Mouse (Mus musculus): ENCODE results near the gene Rbbp6. TPM values are rescaled to one million over a fixed set of nuclear protein-coding genes. Genes with fewer than 3 reads are reported as not detected.
A peak's percentile ranks its signal among the peaks of the same experiment; 100 is the strongest.

The Rbbp6 gene
- polyA plus RNA-seq, 1 experiment from 2014 or later: 40.0 TPM

- no peak overlapping the region for H3K4me3 ChIP-seq (ENCODE audit: low read length)
- no peaks in the 10 kb centered on the region for H3K4me1 ChIP-seq (ENCODE audit: control insufficient read depth, insufficient read depth, low read length)
- no peak overlapping the region for H3K27ac ChIP-seq (ENCODE audit: low read depth, low read length)
- H3K9ac ChIP-seq (ENCODE audit: low read depth, low read length): no peak overlapping the region
- ATAC-seq (ENCODE audit: low FRiP score, low TSS enrichment): no peak
- no peaks in the 10 kb centered on the region for H3K27me3 ChIP-seq (ENCODE audit: control insufficient read depth, insufficient read depth, low read length)
- no peaks in the 10 kb centered on the region for H3K9me3 ChIP-seq (ENCODE audit: control insufficient read depth, low read length)
- no peaks in the 10 kb centered on the region for H3K36me3 ChIP-seq (ENCODE audit: control insufficient read depth, insufficient read depth, low read length)
- WGBS: 22% methylated on average over 12 of the region's 12 CpGs
- H3K4me2 ChIP-seq (replicated peaks; ENCODE audit: low read depth, low read length): no peak overlapping the region
Observed at GRCm38 (mm10) chr7:122940371-122941075, 25.0 kb upstream of the Rbbp6 start.

GRCm38 (mm10) chr7:122942111-122942510 lies 23.4 kb upstream of the Rbbp6 start:
- Histone ChIP-seq H3K27me3 (ENCODE audit: control insufficient read depth, insufficient read depth, low read length) (no peaks in the 10 kb centered on the region), H3K9me3 (ENCODE audit: control insufficient read depth, low read length) (no peaks in the 10 kb centered on the region), H3K4me3 (ENCODE audit: low read length) (no peak overlapping the region), H3K9ac (ENCODE audit: low read depth, low read length) (no peak overlapping the region), H3K27ac (ENCODE audit: low read depth, low read length) (no peak overlapping the region), H3K4me1 (ENCODE audit: control insufficient read depth, insufficient read depth, low read length) (no peaks in the 10 kb centered on the region), H3K4me2 (replicated peaks; ENCODE audit: low read depth, low read length) (no peak overlapping the region), H3K36me3 (ENCODE audit: control insufficient read depth, insufficient read depth, low read length) (no peaks in the 10 kb centered on the region)
- ATAC-seq (ENCODE audit: low FRiP score, low TSS enrichment): no peak
- WGBS: 91% methylated on average over 8 of the region's 8 CpGs

GRCm38 (mm10) chr7:122945149-122945548 lies 20.3 kb upstream of the Rbbp6 start:
- ATAC-seq (ENCODE audit: low FRiP score, low TSS enrichment): peak; percentile 55
- H3K36me3 ChIP-seq (ENCODE audit: control insufficient read depth, insufficient read depth, low read length): no peaks in the 10 kb centered on the region
- H3K9ac ChIP-seq (ENCODE audit: low read depth, low read length): no peak overlapping the region
- no peak overlapping the region for H3K27ac ChIP-seq (ENCODE audit: low read depth, low read length)
- 0% methylated on average over 1 of the region's 1 CpGs for WGBS
- no peaks in the 10 kb centered on the region for H3K27me3 ChIP-seq (ENCODE audit: control insufficient read depth, insufficient read depth, low read length)
- no peak overlapping the region for H3K4me2 ChIP-seq (replicated peaks; ENCODE audit: low read depth, low read length)
- no peak overlapping the region for H3K4me3 ChIP-seq (ENCODE audit: low read length)
- no peaks in the 10 kb centered on the region for H3K9me3 ChIP-seq (ENCODE audit: control insufficient read depth, low read length)
- H3K4me1 ChIP-seq (ENCODE audit: control insufficient read depth, insufficient read depth, low read length): no peaks in the 10 kb centered on the region

GRCm38 (mm10) chr7:122949268-122949667 lies 16.2 kb upstream of the Rbbp6 start:
- WGBS: 60% methylated on average over 3 of the region's 3 CpGs
- H3K9me3 ChIP-seq (ENCODE audit: control insufficient read depth, low read length): no peaks in the 10 kb centered on the region
- no peak overlapping the region for H3K27ac ChIP-seq (ENCODE audit: low read depth, low read length)
- no peak overlapping the region for H3K4me2 ChIP-seq (replicated peaks; ENCODE audit: low read depth, low read length)
- H3K9ac ChIP-seq (ENCODE audit: low read depth, low read length): no peak overlapping the region
- H3K4me1 ChIP-seq (ENCODE audit: control insufficient read depth, insufficient read depth, low read length): no peaks in the 10 kb centered on the region
- no peak for ATAC-seq (ENCODE audit: low FRiP score, low TSS enrichment)
- no peaks in the 10 kb centered on the region for H3K27me3 ChIP-seq (ENCODE audit: control insufficient read depth, insufficient read depth, low read length)
- H3K36me3 ChIP-seq (ENCODE audit: control insufficient read depth, insufficient read depth, low read length): no peaks in the 10 kb centered on the region
- no peak overlapping the region for H3K4me3 ChIP-seq (ENCODE audit: low read length)

- WGBS: 72% methylated on average over 4 of the region's 4 CpGs
- H3K9ac ChIP-seq (ENCODE audit: low read depth, low read length): no peak overlapping the region
- no peaks in the 10 kb centered on the region for H3K4me1 ChIP-seq (ENCODE audit: control insufficient read depth, insufficient read depth, low read length)
- H3K9me3 ChIP-seq (ENCODE audit: control insufficient read depth, low read length): no peaks in the 10 kb centered on the region
- no peaks in the 10 kb centered on the region for H3K27me3 ChIP-seq (ENCODE audit: control insufficient read depth, insufficient read depth, low read length)
- no peak overlapping the region for H3K4me2 ChIP-seq (replicated peaks; ENCODE audit: low read depth, low read length)
- H3K27ac ChIP-seq (ENCODE audit: low read depth, low read length): no peak overlapping the region
- no peak overlapping the region for H3K4me3 ChIP-seq (ENCODE audit: low read length)
- ATAC-seq (ENCODE audit: low FRiP score, low TSS enrichment): no peak
- H3K36me3 ChIP-seq (ENCODE audit: control insufficient read depth, insufficient read depth, low read length): no peaks in the 10 kb centered on the region
Observed at GRCm38 (mm10) chr7:122951464-122951863, 14.0 kb upstream of the Rbbp6 start.

GRCm38 (mm10) chr7:122952066-122952465 lies 13.4 kb upstream of the Rbbp6 start:
- WGBS: 66% methylated on average over 6 of the region's 6 CpGs
- Histone ChIP-seq H3K4me1 (ENCODE audit: control insufficient read depth, insufficient read depth, low read length) (no peaks in the 10 kb centered on the region), H3K4me3 (ENCODE audit: low read length) (no peak overlapping the region), H3K27me3 (ENCODE audit: control insufficient read depth, insufficient read depth, low read length) (no peaks in the 10 kb centered on the region), H3K36me3 (ENCODE audit: control insufficient read depth, insufficient read depth, low read length) (no peaks in the 10 kb centered on the region), H3K4me2 (replicated peaks; ENCODE audit: low read depth, low read length) (no peak overlapping the region), H3K9me3 (ENCODE audit: control insufficient read depth, low read length) (no peaks in the 10 kb centered on the region), H3K27ac (ENCODE audit: low read depth, low read length) (no peak overlapping the region), H3K9ac (ENCODE audit: low read depth, low read length) (no peak overlapping the region)
- no peak for ATAC-seq (ENCODE audit: low FRiP score, low TSS enrichment)

GRCm38 (mm10) chr7:122954451-122955225 lies 10.8 kb upstream of the Rbbp6 start:
- no peaks in the 10 kb centered on the region for H3K4me1 ChIP-seq (ENCODE audit: control insufficient read depth, insufficient read depth, low read length)
- ATAC-seq (ENCODE audit: low FRiP score, low TSS enrichment): no peak
- H3K36me3 ChIP-seq (ENCODE audit: control insufficient read depth, insufficient read depth, low read length): no peaks in the 10 kb centered on the region
- H3K27ac ChIP-seq (ENCODE audit: low read depth, low read length): no peak overlapping the region
- no peak overlapping the region for H3K4me3 ChIP-seq (ENCODE audit: low read length)
- H3K27me3 ChIP-seq (ENCODE audit: control insufficient read depth, insufficient read depth, low read length): no peaks in the 10 kb centered on the region
- H3K4me2 ChIP-seq (replicated peaks; ENCODE audit: low read depth, low read length): no peak overlapping the region
- no peaks in the 10 kb centered on the region for H3K9me3 ChIP-seq (ENCODE audit: control insufficient read depth, low read length)
- H3K9ac ChIP-seq (ENCODE audit: low read depth, low read length): no peak overlapping the region
- WGBS: 87% methylated on average over 11 of the region's 11 CpGs

GRCm38 (mm10) chr7:122955226-122955955 lies 10.1 kb upstream of the Rbbp6 start:
- H3K9me3 ChIP-seq (ENCODE audit: control insufficient read depth, low read length): no peaks in the 10 kb centered on the region
- H3K27me3 ChIP-seq (ENCODE audit: control insufficient read depth, insufficient read depth, low read length): no peaks in the 10 kb centered on the region
- no peaks in the 10 kb centered on the region for H3K36me3 ChIP-seq (ENCODE audit: control insufficient read depth, insufficient read depth, low read length)
- H3K4me1 ChIP-seq (ENCODE audit: control insufficient read depth, insufficient read depth, low read length): no peaks in the 10 kb centered on the region
- H3K27ac ChIP-seq (ENCODE audit: low read depth, low read length): no peak overlapping the region
- H3K4me3 ChIP-seq (ENCODE audit: low read length): no peak overlapping the region
- peak; percentile 68; the same call in 1 of the 2 replicates for ATAC-seq (ENCODE audit: low FRiP score, low TSS enrichment)
- 84% methylated on average over 8 of the region's 8 CpGs for WGBS
- no peak overlapping the region for H3K9ac ChIP-seq (ENCODE audit: low read depth, low read length)
- no peak overlapping the region for H3K4me2 ChIP-seq (replicated peaks; ENCODE audit: low read depth, low read length)

GRCm38 (mm10) chr7:122968751-122969150 lies 3.3 kb downstream of the Rbbp6 start:
- H3K4me2 ChIP-seq (replicated peaks; ENCODE audit: low read depth, low read length): no peak overlapping the region
- H3K27ac ChIP-seq (ENCODE audit: low read depth, low read length): no peak overlapping the region
- peaks cover 16% of the 10 kb centered on the region for H3K4me1 ChIP-seq (ENCODE audit: control insufficient read depth, insufficient read depth, low read length)
- H3K9ac ChIP-seq (ENCODE audit: low read depth, low read length): no peak overlapping the region
- peaks cover 12% of the 10 kb centered on the region for H3K36me3 ChIP-seq (ENCODE audit: control insufficient read depth, insufficient read depth, low read length)
- H3K27me3 ChIP-seq (ENCODE audit: control insufficient read depth, insufficient read depth, low read length): no peaks in the 10 kb centered on the region
- no peak overlapping the region for H3K4me3 ChIP-seq (ENCODE audit: low read length)
- no peak for ATAC-seq (ENCODE audit: low FRiP score, low TSS enrichment)
- no peaks in the 10 kb centered on the region for H3K9me3 ChIP-seq (ENCODE audit: control insufficient read depth, low read length)
- WGBS: 61% methylated on average over 4 of the region's 4 CpGs
